Mouse (Mus musculus): ENCODE results near the gene B4galnt2. TPM values are rescaled to one million over a fixed set of nuclear protein-coding genes. Genes with fewer than 3 reads are reported as not detected.

The B4galnt2 gene
- polyA plus RNA-seq, 1 experiment from 2014 or later = 0.11 TPM

- Histone ChIP-seq H3K4me3 (ENCODE audit: low read depth, low read length) (peak overlapping the region; percentile 6; the same call in 1 of the 2 replicates), H3K27ac (ENCODE audit: low read depth, low read length) (peak overlapping the region; percentile 25; the same call in 1 of the 2 replicates), H3K9me3 (replicated peaks; ENCODE audit: control insufficient read depth, low read length) (no peaks in the 10 kb centered on the region), H3K4me2 (peak overlapping the region; percentile 44), H3K9ac (ENCODE audit: low read depth, low read length) (no peak overlapping the region), H3K36me3 (ENCODE audit: control insufficient read depth, insufficient read depth, low read length) (no peaks in the 10 kb centered on the region; the same call in 1 of the 2 replicates), H3K27me3 (ENCODE audit: control insufficient read depth, insufficient read depth, low read length) (peaks cover 52% of the 10 kb centered on the region), H3K4me1 (ENCODE audit: control insufficient read depth, insufficient read depth, low read length) (peaks cover 66% of the 10 kb centered on the region)
- ATAC-seq (replicated peaks; ENCODE audit: insufficient number of reproducible peaks, low FRiP score, low TSS enrichment) = peak; percentile 13
- WGBS (ENCODE audit: insufficient replicate concordance) = 2% methylated on average over 22 of the region's 22 CpGs
Observed at GRCm38 (mm10) chr11:95834143-95834667, 80.5 kb downstream of the B4galnt2 start.

DNA sequence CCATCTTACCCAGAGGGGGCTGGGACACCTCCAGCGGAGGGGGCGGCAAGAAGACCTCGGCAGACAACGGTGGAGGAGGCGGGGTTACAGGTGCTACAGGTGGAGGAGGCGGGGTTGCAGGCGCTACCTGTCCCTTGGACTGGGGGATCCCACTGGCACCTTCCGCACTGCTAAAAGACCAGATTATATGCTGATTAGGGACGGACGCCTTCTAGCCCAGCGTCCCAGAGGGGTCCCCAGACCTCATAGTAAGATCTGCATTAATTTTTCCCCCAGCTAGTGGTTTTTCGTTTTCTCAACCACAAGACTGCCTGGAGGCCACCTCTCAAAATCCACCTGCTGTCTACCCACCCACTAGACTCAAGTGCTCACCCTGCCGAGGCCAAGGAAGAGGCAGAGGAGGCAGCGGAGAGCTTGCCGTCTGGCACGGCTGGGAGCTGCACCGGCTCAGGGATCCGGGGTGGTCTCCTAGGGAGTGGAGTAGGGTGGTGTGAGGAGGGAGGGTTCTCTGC lies 81.0 kb downstream of the B4galnt2 start:
- Histone ChIP-seq H3K27ac (ENCODE audit: low read depth, low read length) (peak overlapping the region; percentile 25; the same call in 1 of the 2 replicates), H3K4me1 (ENCODE audit: control insufficient read depth, insufficient read depth, low read length) (peaks cover 66% of the 10 kb centered on the region), H3K9me3 (replicated peaks; ENCODE audit: control insufficient read depth, low read length) (no peaks in the 10 kb centered on the region), H3K4me2 (peak overlapping the region; percentile 44), H3K9ac (ENCODE audit: low read depth, low read length) (no peak overlapping the region), H3K36me3 (ENCODE audit: control insufficient read depth, insufficient read depth, low read length) (no peaks in the 10 kb centered on the region; the same call in 1 of the 2 replicates), H3K27me3 (ENCODE audit: control insufficient read depth, insufficient read depth, low read length) (peaks cover 57% of the 10 kb centered on the region), H3K4me3 (ENCODE audit: low read depth, low read length) (peak overlapping the region; percentile 6; the same call in 1 of the 2 replicates)
- ATAC-seq (replicated peaks; ENCODE audit: insufficient number of reproducible peaks, low FRiP score, low TSS enrichment) = 0 out of 2 replicates have a peak, but pooled peaks have one; percentile 6
- WGBS (ENCODE audit: insufficient replicate concordance) = 9% methylated on average over 18 of the region's 18 CpGs

DNA sequence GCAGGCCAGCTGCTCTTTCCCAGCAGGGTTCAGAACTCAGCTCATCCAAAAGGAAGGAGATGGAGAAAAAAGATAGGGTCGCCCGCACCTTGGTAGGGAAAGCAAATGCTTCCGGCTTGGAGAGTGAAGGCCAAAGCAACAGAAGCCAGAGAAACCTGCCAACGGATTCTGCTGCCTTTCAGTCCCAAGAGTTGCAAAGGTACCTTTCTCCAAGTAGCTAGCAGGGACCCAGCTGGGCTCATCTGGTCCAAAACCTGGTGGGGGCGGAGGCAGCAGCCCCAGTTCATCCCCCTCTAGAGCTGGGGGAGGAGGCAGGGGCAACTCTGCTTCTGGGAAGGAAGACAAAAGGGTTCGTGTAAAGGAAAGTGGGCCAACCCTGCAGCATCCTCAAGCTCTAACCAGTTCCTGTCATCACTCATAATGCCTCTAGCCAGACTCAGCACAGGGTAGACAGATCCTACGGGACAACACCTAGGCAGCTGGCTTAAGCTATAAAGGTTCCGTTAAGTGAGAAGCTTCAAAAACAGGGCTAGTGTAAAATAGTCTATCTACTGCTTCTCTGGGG lies 81.6 kb downstream of the B4galnt2 start:
- H3K9me3 ChIP-seq (replicated peaks; ENCODE audit: control insufficient read depth, low read length) = no peaks in the 10 kb centered on the region
- no peak overlapping the region for H3K4me3 ChIP-seq (ENCODE audit: low read depth, low read length)
- peaks cover 61% of the 10 kb centered on the region for H3K27me3 ChIP-seq (ENCODE audit: control insufficient read depth, insufficient read depth, low read length)
- no peak overlapping the region for H3K27ac ChIP-seq (ENCODE audit: low read depth, low read length)
- H3K4me2 ChIP-seq = no peak overlapping the region
- 27% methylated on average over 8 of the region's 8 CpGs for WGBS (ENCODE audit: insufficient replicate concordance)
- ATAC-seq (replicated peaks; ENCODE audit: insufficient number of reproducible peaks, low FRiP score, low TSS enrichment) = no peak
- H3K36me3 ChIP-seq (ENCODE audit: control insufficient read depth, insufficient read depth, low read length) = no peaks in the 10 kb centered on the region; the same call in 1 of the 2 replicates
- H3K9ac ChIP-seq (ENCODE audit: low read depth, low read length) = no peak overlapping the region
- H3K4me1 ChIP-seq (ENCODE audit: control insufficient read depth, insufficient read depth, low read length) = peaks cover 66% of the 10 kb centered on the region

GRCm38 (mm10) chr11:95832129-95833005 lies 82.3 kb downstream of the B4galnt2 start:
- no peak overlapping the region for H3K9ac ChIP-seq (ENCODE audit: low read depth, low read length)
- 40% methylated on average over 18 of the region's 18 CpGs for WGBS (ENCODE audit: insufficient replicate concordance)
- H3K27ac ChIP-seq (ENCODE audit: low read depth, low read length) = no peak overlapping the region
- no peak overlapping the region for H3K4me2 ChIP-seq
- peaks cover 65% of the 10 kb centered on the region for H3K27me3 ChIP-seq (ENCODE audit: control insufficient read depth, insufficient read depth, low read length)
- no peaks in the 10 kb centered on the region; the same call in 1 of the 2 replicates for H3K36me3 ChIP-seq (ENCODE audit: control insufficient read depth, insufficient read depth, low read length)
- no peak for ATAC-seq (replicated peaks; ENCODE audit: insufficient number of reproducible peaks, low FRiP score, low TSS enrichment)
- peaks cover 64% of the 10 kb centered on the region for H3K4me1 ChIP-seq (ENCODE audit: control insufficient read depth, insufficient read depth, low read length)
- no peak overlapping the region for H3K4me3 ChIP-seq (ENCODE audit: low read depth, low read length)
- H3K9me3 ChIP-seq (replicated peaks; ENCODE audit: control insufficient read depth, low read length) = no peaks in the 10 kb centered on the region

- Histone ChIP-seq H3K4me3 (ENCODE audit: low read depth, low read length) (peak overlapping the region; percentile 41; the same call in 1 of the 2 replicates), H3K36me3 (ENCODE audit: control insufficient read depth, insufficient read depth, low read length) (no peaks in the 10 kb centered on the region; the same call in 1 of the 2 replicates), H3K4me2 (peak overlapping the region; percentile 56), H3K4me1 (ENCODE audit: control insufficient read depth, insufficient read depth, low read length) (peaks cover 56% of the 10 kb centered on the region), H3K27ac (ENCODE audit: low read depth, low read length) (no peak overlapping the region), H3K9ac (ENCODE audit: low read depth, low read length) (no peak overlapping the region), H3K27me3 (ENCODE audit: control insufficient read depth, insufficient read depth, low read length) (peaks cover 65% of the 10 kb centered on the region), H3K9me3 (replicated peaks; ENCODE audit: control insufficient read depth, low read length) (no peaks in the 10 kb centered on the region)
- ATAC-seq (replicated peaks; ENCODE audit: insufficient number of reproducible peaks, low FRiP score, low TSS enrichment) = no peak
- WGBS (ENCODE audit: insufficient replicate concordance) = 6% methylated on average over 15 of the region's 15 CpGs
Observed at GRCm38 (mm10) chr11:95831641-95832040, 83.0 kb downstream of the B4galnt2 start.

- Histone ChIP-seq H3K9ac (ENCODE audit: low read depth, low read length) (0 out of 2 replicates have a peak overlapping the region, but pooled peaks have one; percentile 30), H3K27ac (ENCODE audit: low read depth, low read length) (no peak overlapping the region), H3K36me3 (ENCODE audit: control insufficient read depth, insufficient read depth, low read length) (no peaks in the 10 kb centered on the region; the same call in 1 of the 2 replicates), H3K4me1 (ENCODE audit: control insufficient read depth, insufficient read depth, low read length) (peaks cover 52% of the 10 kb centered on the region), H3K4me3 (ENCODE audit: low read depth, low read length) (peak overlapping the region; percentile 41), H3K9me3 (replicated peaks; ENCODE audit: control insufficient read depth, low read length) (no peaks in the 10 kb centered on the region), H3K4me2 (peak overlapping the region; percentile 56), H3K27me3 (ENCODE audit: control insufficient read depth, insufficient read depth, low read length) (peaks cover 65% of the 10 kb centered on the region)
- ATAC-seq (replicated peaks; ENCODE audit: insufficient number of reproducible peaks, low FRiP score, low TSS enrichment) = no peak
- 7% methylated on average over 10 of the region's 10 CpGs for WGBS (ENCODE audit: insufficient replicate concordance)
Observed at GRCm38 (mm10) chr11:95831276-95831619, 83.4 kb downstream of the B4galnt2 start.

DNA sequence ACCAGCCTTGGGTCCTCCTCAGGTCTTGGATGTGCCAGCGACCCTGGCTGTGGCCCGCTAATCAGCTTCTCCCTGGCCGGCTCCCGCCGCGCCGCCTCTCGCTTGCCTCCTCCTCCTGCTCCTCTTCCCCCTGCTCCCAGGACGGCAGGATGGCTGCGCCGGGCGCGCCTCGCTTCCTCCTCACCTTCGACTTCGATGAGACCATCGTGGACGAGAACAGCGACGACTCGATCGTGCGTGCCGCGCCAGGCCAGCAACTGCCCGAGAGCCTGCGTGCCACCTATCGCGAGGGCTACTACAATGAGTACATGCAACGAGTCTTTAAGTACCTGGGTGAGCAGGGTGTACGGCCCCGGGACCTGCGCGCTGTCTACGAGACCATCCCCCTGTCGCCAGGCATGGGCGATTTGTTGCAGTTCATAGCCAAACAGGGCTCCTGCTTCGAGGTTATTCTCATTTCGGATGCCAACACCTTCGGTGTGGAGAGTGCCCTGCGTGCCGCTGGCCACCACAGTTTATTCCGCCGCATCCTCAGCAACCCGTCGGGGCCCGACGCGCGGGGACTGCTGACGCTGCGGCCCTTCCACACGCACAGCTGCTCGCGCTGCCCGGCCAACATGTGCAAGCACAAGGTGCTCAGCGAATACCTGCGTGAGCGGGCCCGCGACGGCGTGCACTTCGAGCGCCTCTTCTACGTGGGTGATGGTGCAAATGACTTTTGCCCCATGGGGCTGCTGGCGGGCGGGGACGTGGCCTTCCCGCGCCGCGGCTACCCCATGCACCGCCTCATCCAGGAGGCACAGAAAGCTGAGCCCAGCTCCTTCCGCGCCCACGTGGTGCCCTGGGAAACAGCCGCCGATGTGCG lies 84.0 kb downstream of the B4galnt2 start:
- ATAC-seq (replicated peaks; ENCODE audit: insufficient number of reproducible peaks, low FRiP score, low TSS enrichment) = no peak
- Histone ChIP-seq H3K4me1 (ENCODE audit: control insufficient read depth, insufficient read depth, low read length) (peaks cover 46% of the 10 kb centered on the region), H3K4me3 (ENCODE audit: low read depth, low read length) (peak overlapping the region; percentile 41), H3K4me2 (peak overlapping the region; percentile 56), H3K36me3 (ENCODE audit: control insufficient read depth, insufficient read depth, low read length) (no peaks in the 10 kb centered on the region; the same call in 1 of the 2 replicates), H3K9me3 (replicated peaks; ENCODE audit: control insufficient read depth, low read length) (no peaks in the 10 kb centered on the region), H3K9ac (ENCODE audit: low read depth, low read length) (peak overlapping the region; percentile 30; the same call in 1 of the 2 replicates), H3K27ac (ENCODE audit: low read depth, low read length) (no peak overlapping the region), H3K27me3 (ENCODE audit: control insufficient read depth, insufficient read depth, low read length) (peaks cover 65% of the 10 kb centered on the region)
- WGBS (ENCODE audit: insufficient replicate concordance) = 5% methylated on average over 79 of the region's 80 CpGs
